Mouse (Mus musculus) stomach, postnatal 0 days (tissue): ENCODE measurements around the gene Sh3pxd2a.

Source experiments
- CTCF ChIP-seq: IDR thresholded peaks from 2 replicates; pipeline ENCODE4 v1.5.1; 2016; ENCODE audit warnings: antibody characterized with exemption, low read depth, mild to moderate bottlenecking, moderate library complexity
- EP300 ChIP-seq: optimal IDR thresholded peaks from 2 replicates; pipeline ENCODE3; 2016; ENCODE audit warnings: antibody characterized with exemption

DNA sequence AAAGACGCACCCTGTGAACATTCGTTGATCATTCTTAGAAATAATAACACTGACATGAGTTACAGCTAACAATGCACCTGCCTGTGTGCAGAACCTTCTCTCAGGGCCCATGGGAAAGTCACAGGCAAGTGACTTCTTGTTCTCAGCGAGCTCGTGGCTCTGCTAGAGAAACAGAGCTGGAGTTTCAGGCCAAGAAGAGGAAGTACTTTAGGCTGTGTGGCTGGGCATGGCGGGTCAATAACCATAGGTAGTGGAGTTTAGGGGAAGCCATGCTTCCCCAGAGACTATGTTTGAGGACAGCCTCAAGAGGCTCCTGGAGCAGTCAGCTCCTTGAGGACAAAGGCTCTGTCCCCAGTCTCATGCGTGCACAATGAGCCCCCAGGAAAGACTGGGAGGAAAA, 208.3 kb downstream of the Sh3pxd2a start:
- TF ChIP-seq CTCF (no peak), EP300 (no peak)
